Mouse (Mus musculus) ovary, adult 10 weeks (tissue): Measurements from ENCODE around the gene Zfp704. TPM values are rescaled to one million over a fixed set of nuclear protein-coding genes. Genes with fewer than 3 reads are reported as not detected.

Experiments used
- polyA plus RNA-seq: library from polyadenylated mRNA; stranded (reverse); fragments of 350-450 nt; fragmentation: Illumina TruSeq; extraction: RNeasy Lipid Tissue Mini Kit (QIAGEN cat#74804); gene quantifications from one replicate; pipeline ENCODE4 v1.2.3, GENCODE M21; 2014

Gene Zfp704
- polyA plus RNA-seq = 39.5 TPM

DNA sequence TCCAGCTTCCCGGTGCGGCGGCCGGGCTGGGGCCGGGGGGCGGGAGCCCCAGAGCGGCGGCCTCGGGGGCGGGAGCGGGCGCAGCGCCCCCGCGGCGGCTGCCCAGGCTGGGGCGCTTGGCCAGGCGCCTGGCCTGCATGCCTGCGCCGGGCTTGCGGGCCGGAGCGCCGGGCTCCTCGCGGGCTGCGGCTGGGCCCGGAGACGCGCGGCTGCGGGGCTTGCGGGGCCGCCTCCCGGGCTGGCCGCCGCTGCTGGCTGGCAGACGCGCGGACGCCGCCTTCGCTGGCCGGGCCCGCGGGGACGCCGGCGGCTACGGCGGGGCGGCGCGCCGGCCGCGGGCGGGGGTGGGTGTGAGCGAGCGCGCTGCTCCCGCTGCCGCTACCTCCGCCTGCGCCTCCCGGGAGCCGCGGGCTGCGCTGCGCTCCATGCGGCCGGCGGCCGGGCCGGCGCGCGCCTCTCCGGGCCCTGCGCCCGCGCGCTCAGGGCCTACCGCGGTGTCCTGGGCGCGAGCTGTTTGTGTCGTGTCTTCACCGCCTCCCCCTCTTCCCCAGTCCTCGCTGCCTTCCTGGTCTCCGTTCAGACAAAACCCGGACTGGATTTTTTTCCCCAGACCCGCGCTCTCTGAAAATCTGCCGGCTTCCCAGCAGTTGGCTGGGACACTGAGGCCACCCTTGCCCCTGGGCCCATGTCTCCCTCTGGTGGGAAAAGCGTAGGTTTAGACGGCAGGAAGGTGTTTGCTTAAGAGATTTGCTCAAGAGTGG lies at the start of gene Zfp704:
Zfp704 (minus strand) TSS at position 505 of the 761 bp plus-strand sequence.

